Mouse (Mus musculus) mammary gland, adult 2 months (tissue): ENCODE data around the gene 4930595M18Rik. TPM values are rescaled to one million over a fixed set of nuclear protein-coding genes. Genes with fewer than 3 reads are reported as not detected.

Source experiments
- polyA plus RNA-seq: library from polyadenylated mRNA; depleted of rRNA; stranded (reverse); fragments of >200 nt; gene quantifications from 2 replicates; pipeline ENCODE4 v1.2.3, GENCODE M21; 2012; ENCODE audit warnings: low replicate concordance; rRNA removed

4930595M18Rik gene
- polyA plus RNA-seq: not detected in 2 replicates

DNA sequence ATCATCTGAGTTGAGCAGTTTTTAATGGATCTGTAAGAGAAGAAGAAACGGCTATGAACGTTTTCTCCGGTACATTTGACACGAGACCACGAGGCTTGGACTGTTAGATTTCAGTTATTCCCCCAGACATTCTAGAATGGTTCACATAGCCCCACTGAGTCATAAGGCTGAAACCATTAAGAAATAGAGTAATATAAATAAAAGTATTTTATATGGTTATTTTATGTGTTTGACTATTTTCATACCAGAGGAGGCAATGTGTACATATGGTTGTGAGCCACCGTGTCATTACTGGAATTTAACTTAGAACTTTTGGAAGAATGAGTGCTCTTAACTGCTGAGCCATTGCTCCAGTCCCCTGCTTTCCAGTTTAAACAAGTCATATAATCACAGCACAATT lies at the start of gene 4930595M18Rik:
Gene 4930595M18Rik (minus strand): TSS at position 101 of the 400 bp plus-strand sequence.

